Mouse (Mus musculus) limb, embryonic 10.5 days (tissue): ENCODE data around the gene Creb1. TPM values are rescaled to one million over a fixed set of nuclear protein-coding genes. Genes with fewer than 3 reads are reported as not detected.

ENCODE experiments used
- DNase-seq: peaks from one replicate; pipeline ENCODE4 v3.0.0-alpha.2; 2017; ENCODE audit warnings: low spot score
- H3K27ac ChIP-seq: fragments of 300-500 bp; sonication (generic); 2 replicates; pipeline ENCODE4 v1.5.1; 2016; ENCODE audit warnings: mild to moderate bottlenecking
- H3K27me3 ChIP-seq: fragments of 300-500 bp; sonication (generic); 2 replicates; pipeline ENCODE4 v1.6.1; 2016; ENCODE audit warnings: low read depth, mild to moderate bottlenecking; ENCODE audit not compliant: poor library complexity, severe bottlenecking
- H3K36me3 ChIP-seq: fragments of 300-500 bp; sonication (generic); 2 replicates; pipeline ENCODE4 v1.6.1; 2016; ENCODE audit warnings: mild to moderate bottlenecking, moderate library complexity
- H3K4me1 ChIP-seq: fragments of 300-500 bp; sonication (generic); 2 replicates; pipeline ENCODE4 v1.6.1; 2016
- H3K4me3 ChIP-seq: fragments of 300-500 bp; sonication (generic); 2 replicates; pipeline ENCODE4 v1.5.1; 2016; ENCODE audit warnings: mild to moderate bottlenecking, moderate library complexity
- H3K9me3 ChIP-seq: fragments of 300-500 bp; sonication (generic); replicated peaks from 2 replicates; pipeline ENCODE4 v1.6.1; 2016; ENCODE audit warnings: mild to moderate bottlenecking
- WGBS: fragments of 180-500 bp; shearing (Covaris S2); methylation state at CpG from one replicate; pipeline ENCODE4 v1.1.7; 2016; 5-methylcytosine and 5-hydroxymethylcytosine counted together
- polyA plus RNA-seq: library from polyadenylated mRNA; unstranded; fragments of >200 nt; fragmentation: Nextera tagmentation; extraction: Ambion mirVana; gene quantifications from 2 replicates; pipeline ENCODE4 v1.2.1, GENCODE M21; 2016

The Creb1 gene
- 41.8 and 48.6 TPM in 2 replicates for polyA plus RNA-seq

- H3K9me3 ChIP-seq: no peaks in the 10 kb centered on the region
- peaks cover 16% of the 10 kb centered on the region for H3K4me1 ChIP-seq
- WGBS: 8% methylated on average over 119 of the region's 119 CpGs
- peaks cover 8% of the 10 kb centered on the region for H3K36me3 ChIP-seq
- peak within 1 kb of the TSS; percentile 99 for H3K27ac ChIP-seq
- DNase-seq: peak; percentile 99
- no peaks in the 10 kb centered on the region for H3K27me3 ChIP-seq
- H3K4me3 ChIP-seq: peak within 1 kb of the TSS; percentile 93
Measured at GRCm38 (mm10) chr1:64532589-64533470, at the start of gene Creb1. Gene Creb1, plus strand, starts transcription at chr1:64532645.

GRCm38 (mm10) chr1:64488521-64489029, 43.9 kb upstream of the Creb1 start:
- no peak for DNase-seq
- Histone ChIP-seq H3K4me3 (no peak overlapping the region), H3K36me3 (no peaks in the 10 kb centered on the region), H3K27me3 (no peaks in the 10 kb centered on the region), H3K27ac (no peak overlapping the region), H3K9me3 (no peaks in the 10 kb centered on the region), H3K4me1 (no peaks in the 10 kb centered on the region)
- 73% methylated on average over 4 of the region's 4 CpGs for WGBS

- Histone ChIP-seq H3K4me3 (no peak overlapping the region), H3K27ac (no peak overlapping the region), H3K36me3 (no peaks in the 10 kb centered on the region), H3K9me3 (no peaks in the 10 kb centered on the region), H3K27me3 (no peaks in the 10 kb centered on the region), H3K4me1 (no peaks in the 10 kb centered on the region)
- no peak for DNase-seq
Measured at GRCm38 (mm10) chr1:64496803-64497202, 35.6 kb upstream of the Creb1 start.

- no peak overlapping the region for H3K27ac ChIP-seq
- no peaks in the 10 kb centered on the region for H3K4me1 ChIP-seq
- no peaks in the 10 kb centered on the region for H3K36me3 ChIP-seq
- no peak for DNase-seq
- H3K9me3 ChIP-seq: no peaks in the 10 kb centered on the region
- no peaks in the 10 kb centered on the region for H3K27me3 ChIP-seq
- no peak overlapping the region for H3K4me3 ChIP-seq
Measured at GRCm38 (mm10) chr1:64501382-64502140, 30.9 kb upstream of the Creb1 start.

GRCm38 (mm10) chr1:64508479-64509096, 23.9 kb upstream of the Creb1 start:
- no peak for DNase-seq
- H3K36me3 ChIP-seq: no peaks in the 10 kb centered on the region
- no peaks in the 10 kb centered on the region for H3K4me1 ChIP-seq
- no peak overlapping the region for H3K4me3 ChIP-seq
- no peaks in the 10 kb centered on the region for H3K27me3 ChIP-seq
- 89% methylated on average over 7 of the region's 7 CpGs for WGBS
- H3K9me3 ChIP-seq: no peaks in the 10 kb centered on the region
- no peak overlapping the region for H3K27ac ChIP-seq

GRCm38 (mm10) chr1:64509678-64510077, 22.8 kb upstream of the Creb1 start:
- Histone ChIP-seq H3K4me1 (no peaks in the 10 kb centered on the region), H3K4me3 (no peak overlapping the region), H3K27ac (no peak overlapping the region), H3K27me3 (no peaks in the 10 kb centered on the region), H3K9me3 (no peaks in the 10 kb centered on the region), H3K36me3 (no peaks in the 10 kb centered on the region)
- no peak for DNase-seq
- WGBS: 88% methylated on average over 1 of the region's 1 CpGs

GRCm38 (mm10) chr1:64514184-64514583, 18.3 kb upstream of the Creb1 start:
- H3K9me3 ChIP-seq: no peaks in the 10 kb centered on the region
- DNase-seq: no peak
- H3K27me3 ChIP-seq: no peaks in the 10 kb centered on the region
- no peak overlapping the region for H3K27ac ChIP-seq
- WGBS: 89% methylated on average over 7 of the region's 7 CpGs
- no peak overlapping the region for H3K4me3 ChIP-seq
- H3K4me1 ChIP-seq: no peaks in the 10 kb centered on the region
- H3K36me3 ChIP-seq: no peaks in the 10 kb centered on the region

- H3K9me3 ChIP-seq: no peaks in the 10 kb centered on the region
- no peaks in the 10 kb centered on the region for H3K4me1 ChIP-seq
- no peak overlapping the region for H3K27ac ChIP-seq
- DNase-seq: no peak
- H3K36me3 ChIP-seq: no peaks in the 10 kb centered on the region
- 86% methylated on average over 3 of the region's 3 CpGs for WGBS
- no peaks in the 10 kb centered on the region for H3K27me3 ChIP-seq
- no peak overlapping the region for H3K4me3 ChIP-seq
Measured at GRCm38 (mm10) chr1:64516593-64516992, 15.9 kb upstream of the Creb1 start.

GRCm38 (mm10) chr1:64518480-64518879, 14.0 kb upstream of the Creb1 start:
- 87% methylated on average over 3 of the region's 3 CpGs for WGBS
- H3K27ac ChIP-seq: no peak overlapping the region
- DNase-seq: no peak
- no peak overlapping the region for H3K4me3 ChIP-seq
- no peaks in the 10 kb centered on the region for H3K27me3 ChIP-seq
- H3K36me3 ChIP-seq: no peaks in the 10 kb centered on the region
- H3K4me1 ChIP-seq: no peaks in the 10 kb centered on the region
- H3K9me3 ChIP-seq: no peaks in the 10 kb centered on the region

- no peaks in the 10 kb centered on the region for H3K27me3 ChIP-seq
- DNase-seq: no peak
- no peak overlapping the region for H3K27ac ChIP-seq
- no peaks in the 10 kb centered on the region for H3K9me3 ChIP-seq
- 68% methylated on average over 1 of the region's 1 CpGs for WGBS
- H3K4me1 ChIP-seq: no peaks in the 10 kb centered on the region
- H3K4me3 ChIP-seq: no peak overlapping the region
- H3K36me3 ChIP-seq: no peaks in the 10 kb centered on the region
Measured at GRCm38 (mm10) chr1:64519345-64519744, 13.1 kb upstream of the Creb1 start.

- Histone ChIP-seq H3K36me3 (no peaks in the 10 kb centered on the region), H3K4me1 (no peaks in the 10 kb centered on the region), H3K27me3 (no peaks in the 10 kb centered on the region), H3K9me3 (no peaks in the 10 kb centered on the region), H3K4me3 (no peak overlapping the region), H3K27ac (no peak overlapping the region)
- no peak for DNase-seq
- WGBS: 48% methylated on average over 1 of the region's 1 CpGs
Measured at GRCm38 (mm10) chr1:64519901-64520300, 12.5 kb upstream of the Creb1 start.

GRCm38 (mm10) chr1:64521734-64522133, 10.7 kb upstream of the Creb1 start:
- Histone ChIP-seq H3K27me3 (no peaks in the 10 kb centered on the region), H3K9me3 (no peaks in the 10 kb centered on the region), H3K27ac (no peak overlapping the region), H3K36me3 (no peaks in the 10 kb centered on the region), H3K4me1 (no peaks in the 10 kb centered on the region), H3K4me3 (no peak overlapping the region)
- no peak for DNase-seq
- 78% methylated on average over 3 of the region's 3 CpGs for WGBS

- no peaks in the 10 kb centered on the region for H3K27me3 ChIP-seq
- WGBS: 87% methylated on average over 6 of the region's 6 CpGs
- no peak for DNase-seq
- H3K9me3 ChIP-seq: no peaks in the 10 kb centered on the region
- no peaks in the 10 kb centered on the region for H3K36me3 ChIP-seq
- H3K27ac ChIP-seq: no peak overlapping the region
- H3K4me1 ChIP-seq: no peaks in the 10 kb centered on the region
- H3K4me3 ChIP-seq: no peak overlapping the region
Measured at GRCm38 (mm10) chr1:64522637-64523036, 9.8 kb upstream of the Creb1 start.
